Mouse (Mus musculus) T-helper 17 cell (primary cell): ENCODE results near the gene Tmem108.

Source experiments
- in situ Hi-C, 2 experiments: fragments of 300-600 bp; cut with MboI, MseI; formaldehyde crosslinking; loops; 1 replicate in 1 of 2; 2 replicates in 1 of 2; pipeline ENCODE4 v1.15.1; 2025; ENCODE audit warnings: high pct_unique_total_duplicates in 2 of 2

Tmem108 gene

DNA sequence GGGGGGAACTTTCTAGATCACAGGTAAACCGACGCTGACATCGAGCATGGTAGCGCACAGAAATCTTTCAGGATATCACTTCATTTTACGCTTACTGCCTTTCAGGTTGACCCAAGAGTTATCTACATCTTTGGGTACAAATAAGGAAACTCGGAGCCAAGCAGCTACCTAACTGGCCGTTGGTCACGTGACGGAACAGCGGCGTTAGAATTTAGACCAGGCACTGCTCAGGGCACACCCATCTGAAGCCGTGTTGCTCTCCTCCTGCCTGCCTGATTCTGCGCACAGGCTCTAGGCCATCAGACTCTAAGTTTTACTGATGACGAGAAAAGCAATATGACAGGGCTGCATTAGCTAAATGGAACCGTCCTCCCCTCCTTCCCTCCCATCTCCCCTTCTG is 204.6 kb downstream of the Tmem108 start:
- in situ Hi-C loops: no loop called here

GRCm38 (mm10) chr9:103555334-103555733 is 206.3 kb downstream of the Tmem108 start:
- in situ Hi-C loops: no loop called here

- in situ Hi-C loops: no loop called here
Measured at GRCm38 (mm10) chr9:103550661-103551248, 210.9 kb downstream of the Tmem108 start.

DNA sequence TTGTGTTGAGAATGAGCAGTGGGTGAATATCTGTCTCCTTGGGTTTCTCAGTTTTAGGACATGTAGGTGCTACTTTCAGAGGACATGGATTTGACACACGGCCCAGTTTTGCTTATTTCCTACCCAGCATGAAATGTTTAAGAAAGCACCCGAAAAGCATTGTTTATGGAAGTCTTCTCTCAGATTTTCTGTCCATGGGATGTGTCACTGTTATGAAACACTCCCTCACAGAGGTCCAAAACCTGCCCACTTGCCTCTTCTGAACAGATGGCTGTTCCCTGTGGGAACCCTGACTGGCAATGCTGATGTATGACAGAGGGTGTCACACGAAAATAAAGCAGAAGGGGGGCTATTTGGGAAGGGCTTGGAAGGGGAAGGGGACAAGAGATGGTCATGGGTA is 212.5 kb downstream of the Tmem108 start:
- in situ Hi-C loops: no loop called here

- in situ Hi-C loops: no loop called here
Measured at GRCm38 (mm10) chr9:103548606-103549005, 213.0 kb downstream of the Tmem108 start.

DNA sequence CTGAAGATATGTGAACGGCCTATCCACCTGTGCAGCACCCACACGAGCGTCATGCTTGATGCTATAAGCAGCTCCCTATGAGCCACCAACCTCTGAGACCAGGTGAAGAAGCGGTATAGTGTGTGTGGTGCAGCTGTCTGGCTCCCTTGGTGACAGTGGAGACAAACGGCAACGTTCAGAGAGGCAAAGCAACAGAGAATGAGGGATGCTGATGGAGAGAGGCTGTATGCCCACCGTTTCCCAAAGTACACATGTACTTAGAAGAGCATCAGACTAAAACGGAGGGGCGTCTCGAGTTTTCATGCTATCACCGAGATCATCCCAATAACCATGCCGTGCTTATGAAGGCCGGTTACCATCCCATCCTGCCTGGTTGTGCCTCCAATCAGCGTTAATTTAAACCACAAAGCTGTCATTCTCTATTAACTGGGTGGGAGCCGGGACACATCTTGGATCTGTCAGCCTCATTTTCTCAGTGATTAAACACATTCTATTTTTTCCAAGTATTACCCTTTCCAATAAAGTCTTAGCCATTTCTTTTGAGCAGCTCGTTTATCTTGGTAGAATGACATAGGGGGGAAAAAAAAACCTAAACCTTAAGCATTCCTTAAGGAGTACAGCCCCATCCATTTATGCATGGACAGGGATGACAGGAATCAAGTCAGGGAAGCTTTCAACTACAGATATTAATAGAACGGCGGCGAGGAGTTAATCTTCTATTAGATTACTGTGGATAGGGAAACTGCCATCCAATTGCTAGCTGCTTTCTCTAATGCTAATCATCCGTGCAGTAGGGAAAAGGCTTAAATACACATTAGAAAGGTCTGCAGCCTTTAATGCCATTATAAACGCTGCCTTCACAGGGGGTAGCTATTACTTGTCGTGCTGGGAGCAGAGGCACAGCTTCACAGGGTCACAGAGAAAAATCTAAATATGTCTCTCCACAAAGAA is 214.7 kb downstream of the Tmem108 start:
- in situ Hi-C loops: no loop called here

DNA sequence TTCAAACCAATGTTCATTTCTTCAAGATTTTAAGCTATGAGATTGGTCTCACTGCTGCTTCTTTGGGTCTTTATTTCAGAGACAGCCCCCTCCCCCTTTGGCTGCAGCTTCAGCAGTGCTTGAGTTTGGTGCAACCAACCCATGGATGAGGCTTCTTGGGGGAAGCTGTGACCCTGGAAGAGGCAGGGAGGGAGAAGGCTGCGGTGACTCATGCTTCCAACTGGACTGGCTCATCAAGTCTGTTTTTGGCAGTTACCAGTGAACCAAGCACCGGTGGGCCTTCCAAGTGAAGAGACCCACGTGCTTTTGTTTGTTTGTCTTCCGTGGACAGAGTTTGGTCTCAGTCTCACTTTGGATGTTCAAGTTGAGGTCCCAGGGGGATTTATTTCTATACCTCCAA is 215.9 kb downstream of the Tmem108 start:
- in situ Hi-C loops: no loop called here

GRCm38 (mm10) chr9:103545271-103545670 is 216.4 kb downstream of the Tmem108 start:
- in situ Hi-C loops: no loop called here

GRCm38 (mm10) chr9:103544599-103544998 is 217.0 kb downstream of the Tmem108 start:
- in situ Hi-C loops: no loop called here

DNA sequence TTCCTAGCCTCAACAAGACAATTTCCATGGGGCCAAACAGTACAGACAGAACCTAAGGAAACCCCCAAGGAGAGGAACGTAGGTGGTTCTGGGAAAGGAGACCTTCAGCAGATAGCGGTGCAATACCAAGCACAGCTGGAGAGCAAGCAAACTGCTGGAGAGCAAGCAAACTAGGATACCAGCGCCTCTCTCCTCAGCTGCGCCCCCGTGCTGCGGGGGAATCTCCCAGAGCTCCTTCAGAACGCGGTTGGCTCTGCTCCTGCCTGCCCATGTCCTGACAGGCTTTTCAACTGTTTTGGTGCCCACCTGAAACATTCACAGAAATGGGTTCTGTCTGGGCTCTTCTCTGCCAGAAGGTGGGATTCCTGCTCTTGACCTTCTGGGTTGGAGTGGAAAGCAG is 221.1 kb downstream of the Tmem108 start:
- in situ Hi-C loops: no loop called here

GRCm38 (mm10) chr9:103538047-103538816 is 223.4 kb downstream of the Tmem108 start:
- in situ Hi-C loops: no loop called here

- in situ Hi-C loops: no loop called here
Measured at GRCm38 (mm10) chr9:103536059-103536634, 225.5 kb downstream of the Tmem108 start.

- in situ Hi-C loops: no loop called here
Measured at GRCm38 (mm10) chr9:103525041-103525537, 236.5 kb downstream of the Tmem108 start.

GRCm38 (mm10) chr9:103524600-103524999 is 237.0 kb downstream of the Tmem108 start:
- in situ Hi-C loops: no loop called here

DNA sequence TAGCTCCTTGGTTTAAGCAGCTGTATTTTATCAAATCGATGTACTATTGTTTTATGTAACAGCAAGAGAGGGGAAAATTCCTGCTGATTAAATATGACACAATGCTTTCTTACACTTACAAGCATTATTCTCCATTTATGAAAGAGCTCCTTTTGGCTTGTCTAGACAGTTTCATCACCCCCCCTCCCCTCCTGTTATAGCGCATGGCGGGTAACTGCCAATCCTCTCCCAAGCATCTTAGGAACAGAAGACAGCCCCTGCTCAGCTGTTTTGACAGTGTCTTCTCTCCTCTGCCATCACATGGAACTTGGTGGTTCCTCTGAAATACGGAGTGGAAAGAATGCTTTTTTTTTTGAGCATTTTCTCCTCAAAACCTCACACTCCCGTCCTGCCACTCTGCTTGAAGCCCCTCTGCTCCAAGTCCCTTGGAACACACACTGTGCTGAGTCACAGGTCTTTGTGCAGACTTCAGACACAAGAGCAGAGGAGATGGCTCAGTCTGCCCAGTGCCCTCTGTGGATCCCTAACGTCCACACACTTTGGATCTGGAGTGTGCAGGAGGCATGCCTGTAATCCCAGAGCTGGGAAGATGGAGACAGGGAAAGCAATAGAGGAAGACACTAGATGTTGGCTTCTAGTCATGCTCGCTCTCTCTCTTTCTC is 237.8 kb downstream of the Tmem108 start:
- in situ Hi-C loops: no loop called here

- in situ Hi-C loops: no loop called here
Measured at GRCm38 (mm10) chr9:103523008-103523407, 238.6 kb downstream of the Tmem108 start.

- in situ Hi-C loops: no loop called here
Measured at GRCm38 (mm10) chr9:103513884-103514283, 247.8 kb downstream of the Tmem108 start.

- in situ Hi-C loops: no loop called here
Measured at GRCm38 (mm10) chr9:103512257-103512656, 249.4 kb downstream of the Tmem108 start.

DNA sequence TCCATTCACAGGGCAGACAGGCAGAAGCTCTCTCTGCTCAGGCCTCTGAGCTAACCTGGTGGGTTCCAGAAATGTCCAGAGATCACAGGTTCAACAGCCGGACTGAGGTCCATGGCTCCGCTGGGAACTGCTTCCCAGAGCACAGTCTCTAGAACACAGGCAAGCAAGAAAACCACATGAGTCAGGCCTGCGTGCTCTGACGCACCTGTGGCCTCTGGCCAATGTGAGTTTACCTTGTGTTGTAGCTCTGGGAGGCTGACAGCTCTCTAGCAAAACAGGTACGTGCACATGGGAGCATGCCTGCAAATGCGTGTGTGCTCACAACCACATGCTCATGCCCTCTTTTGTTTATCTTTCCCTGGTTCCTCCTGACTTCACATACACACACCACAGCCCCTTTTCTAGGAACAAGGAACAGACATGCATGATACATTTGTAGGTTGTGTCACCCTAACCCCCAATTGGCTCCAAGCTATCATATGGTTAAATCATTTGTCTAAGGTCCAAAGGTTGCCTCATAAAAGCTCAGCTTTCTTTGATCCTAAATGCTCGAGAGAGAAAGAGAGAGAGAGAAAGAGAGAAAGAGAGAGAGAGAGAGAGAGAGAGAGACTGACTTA is 254.6 kb downstream of the Tmem108 start:
- in situ Hi-C loops: loop anchor here in 1 of 2 experiments (10.0 kb wide), 1 partner anchor 1192 kb away; no protein-coding TSS in a partner anchor

DNA sequence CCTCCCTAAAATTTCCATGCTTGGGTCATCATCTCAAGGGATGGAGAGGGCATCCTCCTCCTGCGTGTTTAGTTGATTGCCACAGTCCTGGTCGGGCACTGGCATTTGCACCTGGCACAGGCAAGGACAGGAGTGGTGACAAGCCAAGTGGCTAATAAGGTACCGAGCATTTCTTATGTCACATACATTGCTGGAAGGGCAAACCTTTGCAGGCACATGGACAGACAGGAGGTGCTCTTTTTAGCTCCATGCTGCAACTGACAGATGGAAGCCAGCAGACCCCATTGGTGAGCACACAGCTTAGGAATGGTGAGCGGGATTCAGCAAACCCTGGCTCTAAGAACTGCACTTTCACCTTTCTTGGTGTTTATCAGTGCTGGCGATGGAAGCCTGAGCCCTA is 256.6 kb downstream of the Tmem108 start:
- in situ Hi-C loops: loop anchor here in 1 of 2 experiments (10.0 kb wide), 1 partner anchor 1190 kb away; no protein-coding TSS in a partner anchor
